15 mouse cellular contexts compared by ENCODE assay signal in genomic region chr11:96306183-96306907, GRCm38 (mm10). TPM values are rescaled to one million over a fixed set of nuclear protein-coding genes. Genes with fewer than 3 reads are reported as not detected.
A peak's percentile ranks its signal among the peaks of the same experiment; 100 is the strongest.
DNase-seq lines count a peak whose midpoint lies in the region; ATAC-seq and TF ChIP-seq lines count a peak whose summit lies in the region.
"Had no signal": no experiment of that assay in that cellular context is flagged by ENCODE, and none has a peak within 500 bp of the region (broad histone marks: within the 10 kb centered on the region; RNA-seq: fewer than 3 reads in every experiment).

No protein-coding gene starts in this region.

- peak overlapping the region; percentile 79 for H3K27ac ChIP-seq in embryonic fibroblast, embryonic 13.5 days (ENCODE audit: insufficient read depth, low read length)
- H3K27ac ChIP-seq in kidney, adult 2 months (ENCODE audit: insufficient read depth, low read depth, low read length) = peak overlapping the region; percentile 92
- peak overlapping the region; percentile 100 for H3K27ac ChIP-seq in neural tube, embryonic 11.5 days (ENCODE audit: low read depth, low read length)
- H3K27ac ChIP-seq: embryonic facial prominence, embryonic 15.5 days had no signal

- H3K27me3 ChIP-seq in kidney, adult 2 months (replicated peaks; ENCODE audit: control insufficient read depth, insufficient read depth, low read length) = no peaks in the 10 kb centered on the region
- no peaks in the 10 kb centered on the region for H3K27me3 ChIP-seq in neural tube, embryonic 11.5 days (ENCODE audit: control insufficient read depth, insufficient read depth, low read length)

- peak overlapping the region; percentile 100 for H3K4me2 ChIP-seq in neural tube, embryonic 11.5 days (ENCODE audit: low read depth)
- H3K4me2 ChIP-seq: embryonic facial prominence, embryonic 15.5 days had no signal

- peak; percentile 43 for DNase-seq in adrenal gland, postnatal 14 days
- no peak for DNase-seq in adrenal gland, adult (ENCODE audit: inconsistent age in 2 of 2, low spot score in 1 of 2)
- peak; percentile 29 for DNase-seq in kidney, adult 2 months
- DNase-seq in neural tube, embryonic 11.5 days (ENCODE audit: low spot score) = no peak
- DNase-seq in yolk sac, embryonic 10.5 days (ENCODE audit: low spot score) = no peak
- no peak for DNase-seq in frontal cortex, postnatal 14 days (ENCODE audit: low spot score in 2 of 2)
- DNase-seq: cerebellum, adult 9-11 months; lung, postnatal 14 days; thymus, postnatal 14 days had no signal

- 34% methylated on average over 7 of the region's 7 CpGs for WGBS in kidney, adult 2 months
- WGBS in neural tube, embryonic 11.5 days = 1% methylated on average over 7 of the region's 7 CpGs

- peak overlapping the region; percentile 100 for H3K9ac ChIP-seq in neural tube, embryonic 11.5 days (ENCODE audit: low read length)
- H3K9ac ChIP-seq: embryonic facial prominence, embryonic 15.5 days had no signal

- peak overlapping the region; percentile 33 for H3K4me3 ChIP-seq in embryonic fibroblast, embryonic 13.5 days (ENCODE audit: insufficient read depth, low read length)
- peak overlapping the region; percentile 57 for H3K4me3 ChIP-seq in kidney, adult 2 months (ENCODE audit: insufficient read depth, low read depth, low read length)
- peak overlapping the region; percentile 96 for H3K4me3 ChIP-seq in neural tube, embryonic 11.5 days (ENCODE audit: low read depth, low read length)
- H3K4me3 ChIP-seq: embryonic facial prominence, embryonic 15.5 days had no signal

- no peak for TF ChIP-seq POLR2A in embryonic fibroblast, embryonic 13.5 days (IDR thresholded peaks at IDR 0.05; ENCODE audit: low read depth, low read length)
- no peak for TF ChIP-seq POLR2A in kidney, adult 2 months (IDR thresholded peaks at IDR 0.05; ENCODE audit: low read depth, low read length)

- no peak for ATAC-seq in neural tube, embryonic 11.5 days (ENCODE audit: insufficient read depth, low FRiP score, low TSS enrichment)
- ATAC-seq in CD4-positive, CD25-positive, alpha-beta regulatory T cell, adult 4 months = no peak

- no peaks in the 10 kb centered on the region; the same call in 1 of the 2 replicates for H3K36me3 ChIP-seq in kidney, adult 2 months (ENCODE audit: control insufficient read depth, insufficient read depth, low read length)
- H3K36me3 ChIP-seq in neural tube, embryonic 11.5 days (ENCODE audit: control insufficient read depth, insufficient read depth, low read length) = no peaks in the 10 kb centered on the region; the same call in 1 of the 2 replicates
- H3K36me3 ChIP-seq: embryonic facial prominence, embryonic 15.5 days had no signal

- H3K4me1 ChIP-seq in embryonic fibroblast, embryonic 13.5 days (ENCODE audit: control insufficient read depth, insufficient read depth, low read length) = no peaks in the 10 kb centered on the region
- H3K4me1 ChIP-seq in kidney, adult 2 months (ENCODE audit: control insufficient read depth, insufficient read depth, low read length) = peaks cover 12% of the 10 kb centered on the region; the same call in 1 of the 2 replicates
- H3K4me1 ChIP-seq in neural tube, embryonic 11.5 days (ENCODE audit: control insufficient read depth, insufficient read depth, low read length) = peaks cover 23% of the 10 kb centered on the region

- no peak for TF ChIP-seq CTCF in embryonic fibroblast, embryonic 13.5 days (IDR thresholded peaks at IDR 0.05; ENCODE audit: borderline replicate concordance, insufficient read depth, low read length)
- no peak for TF ChIP-seq CTCF in kidney, adult 2 months (conservative IDR thresholded peaks at IDR 0.05; ENCODE audit: insufficient read depth, insufficient read length, low read depth, low read length)

- H3K9me3 ChIP-seq in neural tube, embryonic 11.5 days (ENCODE audit: control insufficient read depth, low read length) = no peaks in the 10 kb centered on the region
- H3K9me3 ChIP-seq: embryonic facial prominence, embryonic 15.5 days had no signal

RNA-seq across cellular contexts. Expression of gene Hoxb5, which starts 3.2 kb away (rescaled TPM):
- total RNA-seq in adrenal gland, postnatal 14 days (2021) = 17.1 and 18.7 TPM in 2 replicates
- 4.1 and 5.9 TPM in 2 replicates for polyA plus RNA-seq in embryonic fibroblast, embryonic 13.5 days (2011; ENCODE audit: insufficient read length, low read depth, missing spikeins)
- 7.7 and 8.4 TPM in 2 replicates for polyA plus RNA-seq in kidney, adult 2 months (2012; rRNA removed)
- polyA plus RNA-seq in neural tube, embryonic 11.5 days (2014; fragmentation: Nextera tagmentation; extraction: Ambion mirVana) = 49.0 and 49.1 TPM in 2 replicates
- polyA plus RNA-seq in CD4-positive, CD25-positive, alpha-beta regulatory T cell, adult 4 months (2017; shearing (Covaris generic)) = not detected
- total RNA-seq: left cerebral cortex, postnatal 25 days had no signal
- polyA plus RNA-seq: embryonic facial prominence, embryonic 15.5 days had no signal

RNA-seq across cellular contexts. Expression of gene Hoxb4, which starts 11.7 kb away (rescaled TPM):
- 14.0 and 15.7 TPM in 2 replicates for total RNA-seq in adrenal gland, postnatal 14 days (2021)
- polyA plus RNA-seq in embryonic fibroblast, embryonic 13.5 days (2011; ENCODE audit: insufficient read length, low read depth, missing spikeins) = 8.3 and 10.4 TPM in 2 replicates
- polyA plus RNA-seq in kidney, adult 2 months (2012; rRNA removed) = 12.6 and 14.6 TPM in 2 replicates
- polyA plus RNA-seq in neural tube, embryonic 11.5 days (2014; fragmentation: Nextera tagmentation; extraction: Ambion mirVana) = 3.1 and 3.8 TPM in 2 replicates
- polyA plus RNA-seq in CD4-positive, CD25-positive, alpha-beta regulatory T cell, adult 4 months (2017; shearing (Covaris generic)) = 1 to 10 TPM; 1.9 to 2.5 TPM
- total RNA-seq: left cerebral cortex, postnatal 25 days had no signal

RNA-seq across cellular contexts. Expression of gene Hoxb6, which starts 14.1 kb away (rescaled TPM):
- total RNA-seq in adrenal gland, postnatal 14 days (2021) = 35.7 and 39.8 TPM in 2 replicates
- 9.6 and 14.1 TPM in 2 replicates for polyA plus RNA-seq in embryonic fibroblast, embryonic 13.5 days (2011; ENCODE audit: insufficient read length, low read depth, missing spikeins)
- 62.7 and 67.9 TPM in 2 replicates for polyA plus RNA-seq in kidney, adult 2 months (2012; rRNA removed)
- 81.4 and 87.2 TPM in 2 replicates for polyA plus RNA-seq in neural tube, embryonic 11.5 days (2014; fragmentation: Nextera tagmentation; extraction: Ambion mirVana)
- not detected for polyA plus RNA-seq in CD4-positive, CD25-positive, alpha-beta regulatory T cell, adult 4 months (2017; shearing (Covaris generic))
- total RNA-seq: granulocyte monocyte progenitor cell, adult 5-6 weeks; left cerebral cortex, postnatal 25 days had no signal
- polyA plus RNA-seq: embryonic facial prominence, embryonic 15.5 days; heart, postnatal 0 days had no signal

RNA-seq across cellular contexts. Expression of gene Hoxb3, which starts 16.8 kb away (rescaled TPM):
- 17.1 and 26.0 TPM in 2 replicates for total RNA-seq in adrenal gland, postnatal 14 days (2021)
- 19.1 and 21.9 TPM in 2 replicates for polyA plus RNA-seq in embryonic fibroblast, embryonic 13.5 days (2011; ENCODE audit: insufficient read length, low read depth, missing spikeins)
- polyA plus RNA-seq in kidney, adult 2 months (2012; rRNA removed) = 10.1 and 14.1 TPM in 2 replicates
- 10.3 and 14.2 TPM in 2 replicates for polyA plus RNA-seq in neural tube, embryonic 11.5 days (2014; fragmentation: Nextera tagmentation; extraction: Ambion mirVana)
- under 1 TPM; 0.22 to 0.56 TPM for polyA plus RNA-seq in CD4-positive, CD25-positive, alpha-beta regulatory T cell, adult 4 months (2017; shearing (Covaris generic))
- total RNA-seq: left cerebral cortex, postnatal 25 days had no signal

RNA-seq across cellular contexts. Expression of gene Hoxb7, which starts 19.9 kb away (rescaled TPM):
- 34.3 and 37.8 TPM in 2 replicates for total RNA-seq in adrenal gland, postnatal 14 days (2021)
- polyA plus RNA-seq in embryonic fibroblast, embryonic 13.5 days (2011; ENCODE audit: insufficient read length, low read depth, missing spikeins) = 13.1 and 22.5 TPM in 2 replicates
- polyA plus RNA-seq in kidney, adult 2 months (2012; rRNA removed) = 15.5 and 16.5 TPM in 2 replicates
- 65.5 and 65.9 TPM in 2 replicates for polyA plus RNA-seq in neural tube, embryonic 11.5 days (2014; fragmentation: Nextera tagmentation; extraction: Ambion mirVana)
- not detected for polyA plus RNA-seq in CD4-positive, CD25-positive, alpha-beta regulatory T cell, adult 4 months (2017; shearing (Covaris generic))
- total RNA-seq: granulocyte monocyte progenitor cell, adult 5-6 weeks; left cerebral cortex, postnatal 25 days had no signal
- polyA plus RNA-seq: embryonic facial prominence, embryonic 15.5 days had no signal

Comparison
In these comparisons a context has a peak if more than half of its experiments do, and no peak if none do; other contexts are left out.
1. DNase-seq: peak in adrenal gland, postnatal 14 days (single experiment) and kidney, adult 2 months (single experiment); none in adrenal gland, adult (0 of 2), neural tube, embryonic 11.5 days (single experiment), yolk sac, embryonic 10.5 days (single experiment) and frontal cortex, postnatal 14 days (0 of 2).
2. H3K4me3 ChIP-seq: peak in every context shown above with its lines; median percentile 96 in neural tube, embryonic 11.5 days; 57 in kidney, adult 2 months; 33 in embryonic fibroblast, embryonic 13.5 days.
3. RNA of gene Hoxb6, which starts 14.1 kb away (polyA plus RNA-seq): 81.4 to 87.2 TPM in neural tube, embryonic 11.5 days, 62.7 to 67.9 TPM in kidney, adult 2 months and 9.6 to 14.1 TPM in embryonic fibroblast, embryonic 13.5 days; not detected in CD4-positive, CD25-positive, alpha-beta regulatory T cell, adult 4 months; every median in the first group is over 10 times any median in the second.
4. Peak in every context shown above with its lines, with median percentiles within 50 percentile points of each other: H3K27ac ChIP-seq.